Mouse (Mus musculus): ENCODE measurements at regions not wholly inside any gene's neighbourhood (a gene's known extent, or its start where the extent isn't known, plus 50 kb on each side); places are given as distances from the start of the nearest gene placed in this dataset.
"Not testable (repeated sequence)": the region's sequence is repeated elsewhere in the genome, so short reads cannot be mapped to it uniquely, and the experiment has no call there.

DNA sequence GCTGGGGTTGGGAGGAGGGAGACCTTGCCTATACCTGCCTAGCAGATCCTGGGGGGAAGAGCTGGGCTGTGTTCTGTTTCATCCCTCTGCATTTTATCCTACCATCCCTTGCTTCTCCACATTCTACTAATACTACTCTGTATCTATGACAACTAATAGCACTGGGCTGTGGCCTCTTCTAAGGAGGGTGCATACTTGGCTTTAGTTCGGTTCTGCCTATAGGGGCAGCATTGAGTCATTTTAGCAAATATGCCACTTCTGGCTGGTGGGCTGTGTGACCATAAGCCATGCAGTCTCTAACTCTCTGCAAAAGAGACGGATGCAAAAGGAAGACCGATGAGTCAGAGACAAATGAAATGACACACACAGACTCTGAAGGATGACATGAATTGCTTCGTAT lies 66.2 kb upstream of the Col1a1 start:
- H3K4me1 ChIP-seq (replicated peaks; ENCODE audit: control insufficient read depth, insufficient read depth, low read length); H3K9me3 ChIP-seq (ENCODE audit: control insufficient read depth, low read length); ATAC-seq; H3K27me3 ChIP-seq (replicated peaks; ENCODE audit: control insufficient read depth, insufficient read depth, low read length); H3K9ac ChIP-seq (replicated peaks; ENCODE audit: low read depth, low read length); H3K27ac ChIP-seq (ENCODE audit: low read length); H3K36me3 ChIP-seq (ENCODE audit: control insufficient read depth, insufficient read depth); H3K4me2 ChIP-seq (ENCODE audit: low read length); H3K4me3 ChIP-seq (replicated peaks; ENCODE audit: low read length): not testable (repeated sequence)
- WGBS = 28% methylated on average over 4 of the region's 4 CpGs

DNA sequence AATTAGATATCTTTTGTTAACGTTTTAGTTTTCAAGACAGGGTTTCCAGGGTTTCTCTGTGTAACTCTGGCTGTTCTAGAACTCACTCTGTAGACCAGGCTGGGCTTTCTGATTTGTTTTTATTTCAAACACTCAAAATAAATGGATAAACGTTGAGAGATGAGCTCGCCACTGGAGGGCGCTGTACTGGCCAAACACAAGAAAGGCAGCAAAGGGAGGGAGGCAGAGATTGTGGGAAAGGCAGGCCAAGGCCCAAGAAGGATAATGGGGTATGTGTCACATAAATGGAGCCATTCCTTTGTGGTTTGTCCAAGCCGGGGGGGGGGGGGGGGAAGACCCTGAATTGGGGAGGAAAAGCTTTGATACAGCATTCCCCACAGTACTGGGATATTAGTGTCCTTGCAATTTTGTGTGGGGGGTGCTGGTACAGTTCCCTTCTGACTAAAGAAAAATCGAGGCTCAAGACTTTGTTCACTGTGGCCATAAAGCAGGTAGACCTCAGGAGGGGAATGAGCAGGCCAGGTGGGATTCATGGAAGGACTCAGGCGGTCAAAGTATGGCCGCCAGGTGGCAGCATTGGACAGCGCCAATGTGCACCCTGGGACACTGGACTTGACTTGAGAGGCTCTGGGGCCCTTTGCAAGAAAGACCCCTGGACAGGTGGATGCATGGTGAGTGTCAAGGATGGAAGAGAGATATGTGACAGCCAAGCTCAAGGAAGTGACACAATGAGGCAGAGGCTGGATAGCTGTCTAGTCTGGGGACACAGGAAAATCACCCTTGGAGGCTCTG lies 69.7 kb upstream of the Col1a1 start:
- Histone ChIP-seq H3K27ac (ENCODE audit: low read length) (no peak overlapping the region), H3K4me2 (ENCODE audit: low read length) (no peak overlapping the region), H3K9me3 (ENCODE audit: control insufficient read depth, low read length) (no peaks in the 10 kb centered on the region), H3K4me3 (replicated peaks; ENCODE audit: low read length) (no peak overlapping the region), H3K9ac (replicated peaks; ENCODE audit: low read depth, low read length) (no peak overlapping the region), H3K27me3 (replicated peaks; ENCODE audit: control insufficient read depth, insufficient read depth, low read length) (no peaks in the 10 kb centered on the region), H3K36me3 (ENCODE audit: control insufficient read depth, insufficient read depth) (no peaks in the 10 kb centered on the region), H3K4me1 (replicated peaks; ENCODE audit: control insufficient read depth, insufficient read depth, low read length) (no peaks in the 10 kb centered on the region)
- ATAC-seq = peak; percentile 43; the same call in 1 of the 2 replicates
- 19% methylated on average over 9 of the region's 9 CpGs for WGBS

DNA sequence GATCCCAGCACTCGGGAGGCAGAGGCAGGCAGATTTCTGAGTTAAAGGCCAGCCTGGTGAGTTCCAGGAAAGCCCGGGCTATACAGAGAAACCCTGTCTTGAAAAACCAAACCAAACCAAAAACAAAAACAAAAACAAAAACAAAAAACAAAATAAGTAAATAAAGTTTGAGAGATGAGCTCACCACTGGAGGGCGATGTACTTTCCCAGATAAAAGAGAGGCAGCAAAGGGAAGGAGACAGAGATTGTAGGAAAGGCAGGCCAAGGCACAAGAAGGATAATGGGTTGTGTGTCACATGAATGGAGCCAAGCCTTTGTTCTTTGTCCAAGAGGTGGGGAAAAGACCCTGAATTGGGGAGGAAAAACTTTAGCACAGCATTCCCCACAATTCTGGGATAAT lies 67.6 kb upstream of the Tmem92 start:
- no peak for ATAC-seq
- WGBS = 88% methylated on average over 3 of the region's 3 CpGs

DNA sequence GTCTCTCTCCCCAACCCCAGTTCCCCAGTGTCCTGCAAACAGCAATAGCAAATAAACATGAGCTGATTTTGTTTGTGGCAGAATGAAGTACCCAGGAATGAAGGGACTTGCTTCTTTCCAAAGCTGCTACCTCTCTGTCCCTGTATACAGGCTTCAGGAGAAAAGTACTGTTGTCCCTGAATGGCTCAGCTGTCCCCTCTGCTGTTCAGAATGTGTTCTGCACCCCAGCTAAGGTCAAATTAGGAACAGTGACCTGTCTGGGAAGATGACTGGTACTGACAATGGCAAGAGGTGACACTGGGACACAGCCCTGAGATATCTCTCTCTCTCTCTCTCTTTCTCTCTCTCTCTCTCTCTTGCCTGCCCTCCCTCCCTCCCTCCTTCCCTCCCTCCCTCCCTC lies 56.6 kb upstream of the Tmem92 start:
- Histone ChIP-seq H3K4me1 (replicated peaks; ENCODE audit: control insufficient read depth, insufficient read depth, low read length) (no peaks in the 10 kb centered on the region), H3K27ac (ENCODE audit: low read length) (no peak overlapping the region)

More for the DNA sequence above, 67.6 kb upstream of the Tmem92 start:
- no peaks in the 10 kb centered on the region for H3K27me3 ChIP-seq (replicated peaks; ENCODE audit: control insufficient read depth, insufficient read depth, low read length)
- no peaks in the 10 kb centered on the region for H3K36me3 ChIP-seq (ENCODE audit: control insufficient read depth, insufficient read depth)
- H3K4me1 ChIP-seq (replicated peaks; ENCODE audit: control insufficient read depth, insufficient read depth, low read length) = no peaks in the 10 kb centered on the region
- no peak overlapping the region for H3K4me3 ChIP-seq (replicated peaks; ENCODE audit: low read length)
- no peak overlapping the region for H3K9ac ChIP-seq (replicated peaks; ENCODE audit: low read depth, low read length)
- H3K27ac ChIP-seq (ENCODE audit: low read length) = no peak overlapping the region
- H3K4me2 ChIP-seq (ENCODE audit: low read length) = no peak overlapping the region
- H3K9me3 ChIP-seq (ENCODE audit: control insufficient read depth, low read length) = no peaks in the 10 kb centered on the region

DNA sequence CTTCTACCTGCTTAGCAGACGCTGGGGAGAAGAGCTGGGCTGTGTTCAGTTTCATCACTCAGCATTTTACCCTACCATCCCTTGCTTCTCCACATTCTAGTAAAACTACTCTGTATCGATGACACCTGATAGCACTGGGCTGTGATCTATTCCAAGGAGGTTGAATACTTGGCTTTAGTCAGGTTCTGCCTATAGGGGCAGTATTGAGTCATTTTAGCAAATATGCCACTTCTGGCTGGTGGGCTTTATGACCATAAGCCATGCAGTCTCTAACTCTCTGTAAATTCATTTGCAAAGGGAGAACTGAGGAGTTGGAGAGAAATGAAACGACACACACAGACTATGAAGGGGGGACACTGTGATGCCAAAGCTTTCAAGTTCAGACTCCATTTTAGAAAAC lies 55.6 kb upstream of the Tmem92 start:
- Histone ChIP-seq H3K27ac (ENCODE audit: low read length) (no peak overlapping the region), H3K36me3 (ENCODE audit: control insufficient read depth, insufficient read depth) (no peaks in the 10 kb centered on the region), H3K4me1 (replicated peaks; ENCODE audit: control insufficient read depth, insufficient read depth, low read length) (no peaks in the 10 kb centered on the region), H3K27me3 (replicated peaks; ENCODE audit: control insufficient read depth, insufficient read depth, low read length) (no peaks in the 10 kb centered on the region), H3K9ac (replicated peaks; ENCODE audit: low read depth, low read length) (no peak overlapping the region), H3K4me2 (ENCODE audit: low read length) (no peak overlapping the region), H3K9me3 (ENCODE audit: control insufficient read depth, low read length) (no peaks in the 10 kb centered on the region), H3K4me3 (replicated peaks; ENCODE audit: low read length) (no peak overlapping the region)
- ATAC-seq = no peak
- 71% methylated on average over 3 of the region's 3 CpGs for WGBS

More for the DNA sequence above, 56.6 kb upstream of the Tmem92 start:
- no peaks in the 10 kb centered on the region for H3K27me3 ChIP-seq (replicated peaks; ENCODE audit: control insufficient read depth, insufficient read depth, low read length)
- H3K9ac ChIP-seq (replicated peaks; ENCODE audit: low read depth, low read length) = no peak overlapping the region
- no peaks in the 10 kb centered on the region for H3K36me3 ChIP-seq (ENCODE audit: control insufficient read depth, insufficient read depth)
- no peak overlapping the region for H3K4me3 ChIP-seq (replicated peaks; ENCODE audit: low read length)
- no peak for ATAC-seq
- no peak overlapping the region for H3K4me2 ChIP-seq (ENCODE audit: low read length)
- no peaks in the 10 kb centered on the region for H3K9me3 ChIP-seq (ENCODE audit: control insufficient read depth, low read length)

DNA sequence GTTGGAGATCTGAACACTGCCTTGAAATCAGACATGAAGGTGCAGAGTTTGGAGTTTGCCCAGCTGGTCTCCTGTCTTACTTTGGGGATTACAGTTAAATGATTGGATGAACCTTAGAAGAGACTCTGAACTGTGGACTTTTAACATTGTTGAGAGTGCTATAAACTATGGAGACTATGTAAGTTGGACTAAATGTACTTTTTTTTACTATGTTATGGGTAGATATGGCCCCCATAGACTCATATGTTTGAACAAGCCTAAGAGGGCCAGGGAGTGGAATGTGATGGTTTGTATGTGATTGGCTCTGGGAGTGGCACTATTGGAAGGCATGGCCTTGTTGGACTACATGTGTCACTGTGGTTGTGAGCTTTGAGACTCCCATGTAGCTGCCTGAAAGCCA lies 53.8 kb upstream of the Tmem92 start:
- Histone ChIP-seq H3K27me3 (replicated peaks; ENCODE audit: control insufficient read depth, insufficient read depth, low read length) (no peaks in the 10 kb centered on the region), H3K36me3 (ENCODE audit: control insufficient read depth, insufficient read depth) (no peaks in the 10 kb centered on the region), H3K27ac (ENCODE audit: low read length) (no peak overlapping the region), H3K4me2 (ENCODE audit: low read length) (no peak overlapping the region), H3K4me3 (replicated peaks; ENCODE audit: low read length) (no peak overlapping the region), H3K9me3 (ENCODE audit: control insufficient read depth, low read length) (no peaks in the 10 kb centered on the region), H3K4me1 (replicated peaks; ENCODE audit: control insufficient read depth, insufficient read depth, low read length) (no peaks in the 10 kb centered on the region), H3K9ac (replicated peaks; ENCODE audit: low read depth, low read length) (no peak overlapping the region)
- ATAC-seq = no peak

DNA sequence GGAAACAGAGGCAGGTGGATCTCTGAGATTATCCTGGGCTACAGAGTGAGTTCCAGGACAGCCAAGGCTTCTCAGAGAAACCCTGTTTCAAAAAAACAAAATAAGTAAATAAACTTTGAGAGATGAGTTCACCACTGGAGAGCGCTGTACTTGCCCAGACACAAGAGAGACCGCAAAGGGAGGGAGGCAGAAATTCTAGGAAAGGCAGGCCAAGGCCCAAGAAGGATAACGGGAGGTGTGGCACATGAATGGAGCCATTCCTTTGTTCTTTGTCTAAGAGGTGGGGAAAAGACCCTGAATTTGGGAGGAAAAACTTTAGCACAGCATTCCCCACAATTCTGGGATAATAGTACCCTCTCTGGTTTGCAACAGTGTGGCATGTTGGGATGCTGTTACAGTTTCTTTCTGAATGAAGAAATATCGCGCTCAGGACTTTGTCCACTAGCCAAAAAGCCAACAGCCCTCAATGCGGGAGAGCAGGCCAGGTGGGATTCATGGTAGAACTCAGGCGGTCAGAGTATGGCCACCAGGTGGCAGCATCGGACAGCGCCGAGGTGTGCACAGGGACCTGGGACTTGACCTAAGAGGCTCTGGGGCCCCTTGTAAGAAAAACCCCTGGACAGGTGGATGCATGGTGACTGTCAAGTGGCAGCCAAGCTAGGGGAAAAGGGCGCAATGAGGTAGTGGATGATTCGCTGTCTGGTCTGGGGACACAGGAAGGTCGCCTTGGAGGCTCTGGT lies 49.9 kb upstream of the Tmem92 start:
- H3K4me1 ChIP-seq (replicated peaks; ENCODE audit: control insufficient read depth, insufficient read depth, low read length) = no peaks in the 10 kb centered on the region
- no peak overlapping the region for H3K4me3 ChIP-seq (replicated peaks; ENCODE audit: low read length)
- H3K36me3 ChIP-seq (ENCODE audit: control insufficient read depth, insufficient read depth) = no peaks in the 10 kb centered on the region
- H3K9me3 ChIP-seq (ENCODE audit: control insufficient read depth, low read length) = no peaks in the 10 kb centered on the region
- H3K9ac ChIP-seq (replicated peaks; ENCODE audit: low read depth, low read length) = no peak overlapping the region
- H3K4me2 ChIP-seq (ENCODE audit: low read length) = no peak overlapping the region
- 31% methylated on average over 13 of the region's 13 CpGs for WGBS
- no peaks in the 10 kb centered on the region for H3K27me3 ChIP-seq (replicated peaks; ENCODE audit: control insufficient read depth, insufficient read depth, low read length)
- H3K27ac ChIP-seq (ENCODE audit: low read length) = no peak overlapping the region
- ATAC-seq = no peak

Measured in forebrain, embryonic 16.5 days (tissue).